Mouse (Mus musculus): ENCODE measurements at regions not wholly inside any gene's neighbourhood (a gene's known extent, or its start where the extent isn't known, plus 50 kb on each side); places are given as distances from the start of the nearest gene placed in this dataset.

GRCm38 (mm10) chr2:75250507-75250906 is 408.6 kb upstream of the Hnrnpa3 start:
- TF ChIP-seq CTCF (IDR thresholded peaks at IDR 0.05; ENCODE audit: borderline replicate concordance, insufficient read depth, low read depth, low read length) (no peak), POLR2A (IDR thresholded peaks at IDR 0.05; ENCODE audit: borderline replicate concordance, insufficient read depth, low read length) (no peak)
